Mouse (Mus musculus): ENCODE results near the gene Shisa9.

DNA sequence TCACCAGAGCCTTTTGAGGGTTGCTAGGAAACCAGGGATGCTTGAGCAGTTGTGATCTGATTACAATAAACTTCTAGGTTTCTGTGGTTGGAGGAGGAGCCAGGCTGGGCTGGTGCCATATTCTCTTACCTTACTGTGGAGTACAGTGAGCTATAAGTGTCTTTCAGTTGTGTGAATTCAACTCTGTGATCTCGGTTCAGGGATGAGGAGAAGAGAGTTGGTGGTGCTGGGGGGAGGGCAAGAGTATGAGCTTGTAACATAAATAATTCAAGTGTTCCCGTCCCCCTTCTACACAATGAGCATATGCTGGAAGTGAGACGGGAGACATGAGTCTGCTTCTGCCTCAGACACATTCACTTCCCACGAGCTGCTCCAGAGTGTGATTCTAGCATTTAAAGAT lies 30.6 kb downstream of the Shisa9 start:
- TF ChIP-seq CTCF (IDR thresholded peaks at IDR 0.05; ENCODE audit: low read depth, low read length) (no peak), POLR2A (IDR thresholded peaks at IDR 0.05; ENCODE audit: extremely low read depth, insufficient read depth, low read length) (no peak)
